Mouse (Mus musculus) adrenal gland, adult 2 months (tissue): Measurements from ENCODE around the gene Myl9. TPM values are rescaled to one million over a fixed set of nuclear protein-coding genes. Genes with fewer than 3 reads are reported as not detected.
A peak's percentile ranks its signal among the peaks of the same experiment; 100 is the strongest.

Experiments used
- DNase-seq: peaks from one replicate; pipeline ENCODE4 v3.0.0; 2021
- polyA plus RNA-seq: library from polyadenylated mRNA; depleted of rRNA; stranded (reverse); fragments of >200 nt; gene quantifications from 2 replicates; pipeline ENCODE4 v1.2.3, GENCODE M21; 2012
- total RNA-seq, 2 experiments: library from RNA; stranded (reverse); gene quantifications; 2 replicates each; pipeline ENCODE4 v1.2.3; 2021

Myl9 gene
- total and polyA plus RNA-seq, 3 experiments = 48.0 to 85.2 (median 74.9) TPM

DNA sequence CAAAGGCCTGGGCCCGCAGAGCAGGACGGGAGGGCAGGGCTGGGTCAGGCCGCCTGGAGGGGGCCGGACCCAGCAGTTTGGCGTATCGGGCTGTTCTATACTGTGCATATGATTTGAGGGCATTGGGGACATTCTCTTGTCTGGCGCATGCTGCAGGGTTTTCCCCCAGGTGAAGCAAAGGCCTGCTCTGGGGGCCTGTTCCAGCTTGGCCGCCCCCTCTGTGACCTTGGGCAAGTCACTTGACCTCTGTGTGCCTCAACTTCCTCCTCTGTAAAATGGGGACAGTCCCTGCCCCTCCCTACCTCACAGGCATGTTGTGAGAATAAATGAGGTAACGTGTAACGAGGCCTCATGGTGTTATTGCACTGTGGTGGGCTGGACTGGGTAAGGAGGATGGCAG is 11.2 kb upstream of the Myl9 start:
- no peak for DNase-seq

DNA sequence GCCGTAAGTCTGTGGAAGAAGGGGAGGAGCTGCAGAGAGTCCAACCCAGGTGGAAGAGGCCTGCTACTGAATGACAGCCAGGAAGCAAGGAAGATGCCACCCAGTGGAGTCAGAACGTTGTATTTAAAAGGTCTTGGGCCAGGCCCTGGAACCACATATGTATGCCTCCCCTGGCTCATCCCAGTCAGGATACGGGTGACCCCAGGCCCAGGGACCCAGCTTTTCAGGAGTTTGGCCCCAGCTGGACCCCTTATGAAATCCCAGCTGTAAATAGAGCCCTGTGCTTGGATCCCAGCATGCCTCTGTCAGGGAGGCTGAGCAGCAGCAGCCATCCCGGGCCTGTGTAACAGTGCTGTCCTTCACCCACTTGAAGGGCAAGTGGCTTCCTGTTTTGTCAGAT is 10.5 kb upstream of the Myl9 start:
- no peak for DNase-seq

DNA sequence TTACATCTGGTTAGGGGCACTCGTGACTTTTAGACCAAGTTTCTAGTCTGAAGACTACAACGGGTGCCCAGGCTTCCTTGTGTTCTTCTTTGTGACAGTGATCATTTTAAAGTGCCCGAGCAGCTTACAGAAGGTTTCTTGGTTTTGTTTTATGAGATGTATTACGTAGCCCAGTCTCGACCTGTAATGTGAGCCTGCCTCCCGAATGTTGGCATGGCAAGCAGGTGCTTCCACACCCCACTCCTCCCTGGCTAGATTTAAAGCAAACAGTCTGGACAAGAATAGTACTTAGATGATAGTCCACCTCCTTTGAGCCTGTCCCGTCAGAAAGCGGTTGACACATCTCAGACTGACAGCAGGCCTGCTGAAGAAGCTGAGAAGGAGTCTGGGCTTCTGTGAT is 9.6 kb upstream of the Myl9 start:
- DNase-seq = no peak

DNA sequence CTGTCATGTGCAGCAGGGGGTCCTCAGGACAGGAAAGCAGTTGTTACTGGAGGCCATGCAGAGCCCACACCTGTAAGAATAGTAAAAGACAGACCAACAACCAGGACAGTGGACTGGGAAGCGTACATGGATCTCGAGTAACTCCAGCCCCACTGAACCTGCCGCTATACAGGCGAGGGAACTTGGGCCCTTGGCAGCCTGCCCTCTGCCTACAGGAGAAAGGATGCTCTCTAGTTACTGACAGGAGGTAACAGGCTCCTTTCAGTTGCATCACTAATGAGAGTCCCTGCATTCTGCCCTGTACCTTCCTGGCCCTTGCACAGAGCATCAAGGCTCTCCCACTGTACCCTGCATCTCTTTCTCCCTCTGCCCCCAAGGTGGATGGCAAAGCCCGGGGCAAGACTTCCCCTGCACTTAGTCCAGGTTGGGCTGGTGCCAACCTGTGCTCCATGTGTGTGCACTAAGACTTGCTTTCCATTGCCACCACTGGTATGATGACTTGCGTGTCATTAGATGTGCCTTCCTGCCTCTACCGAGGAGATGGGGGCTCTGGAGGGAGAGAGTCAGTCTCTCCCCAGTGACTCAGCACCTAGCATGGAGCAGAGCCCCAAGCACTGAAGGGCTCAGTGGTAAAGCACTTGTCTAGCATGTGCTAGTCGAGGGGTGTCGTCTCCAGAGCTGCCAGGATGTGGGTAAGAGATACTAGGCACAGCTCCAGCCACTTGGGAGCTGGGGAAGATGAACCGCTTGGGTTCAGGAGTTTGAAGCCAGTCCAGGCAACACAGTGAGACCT is 8.8 kb upstream of the Myl9 start:
- no peak for DNase-seq

DNA sequence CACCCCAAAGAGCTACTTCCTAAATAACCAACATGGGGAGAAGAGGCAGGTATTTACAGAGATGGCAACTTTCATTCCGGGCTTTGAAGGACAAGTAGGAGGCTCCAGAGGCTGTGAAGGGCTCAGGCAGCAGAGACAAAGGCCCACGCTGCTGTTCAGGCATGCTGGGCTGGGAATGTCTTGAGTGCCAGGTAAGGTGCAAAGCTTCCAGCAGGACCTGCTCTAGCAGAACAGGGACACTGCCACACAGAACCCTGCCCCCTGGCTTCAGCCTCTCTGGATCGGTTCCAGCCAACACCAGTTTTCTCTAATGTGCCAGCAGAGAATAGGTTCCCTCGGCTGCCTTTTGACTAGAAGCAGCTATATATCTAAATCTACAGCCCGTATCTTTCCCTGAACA is 8.1 kb upstream of the Myl9 start:
- no peak for DNase-seq

DNA sequence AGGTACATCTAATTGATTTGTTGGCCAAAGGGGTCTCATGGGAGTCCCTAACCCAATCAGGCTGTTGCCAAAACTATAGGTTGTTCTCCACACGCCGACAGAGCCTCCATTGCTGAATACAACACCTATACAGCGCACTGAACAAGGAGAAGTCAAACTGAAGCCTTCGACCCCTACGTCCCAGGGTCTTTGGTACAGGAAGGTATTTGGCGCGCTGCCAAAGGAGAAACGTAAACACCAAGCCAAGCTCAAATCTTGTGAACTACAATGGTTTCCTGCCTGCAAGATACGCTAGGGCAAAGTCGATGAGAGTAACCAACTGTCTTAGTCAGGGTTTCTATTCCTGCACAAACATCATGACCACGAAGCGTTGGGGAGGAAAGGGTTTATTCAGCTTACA is 5.9 kb upstream of the Myl9 start:
- DNase-seq = peak; percentile 1

DNA sequence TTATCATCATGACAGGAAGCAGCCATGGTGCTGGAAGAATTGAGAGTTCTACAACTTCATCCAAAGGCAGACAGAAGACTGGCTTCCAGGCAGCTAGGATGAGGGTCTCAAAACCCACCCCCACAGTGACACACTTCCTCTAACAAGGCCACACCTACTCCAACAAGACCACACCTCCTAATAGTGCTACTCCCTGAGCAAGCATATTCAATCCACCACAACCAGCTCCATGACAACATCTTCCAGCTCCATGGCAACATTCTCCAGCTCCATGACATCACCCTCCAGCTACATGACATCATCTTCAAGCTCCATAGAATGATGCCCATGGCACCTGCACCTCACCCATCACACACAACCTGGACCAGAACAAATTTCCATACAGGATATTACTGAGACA is 1.8 kb upstream of the Myl9 start:
- peak; percentile 0 for DNase-seq

DNA sequence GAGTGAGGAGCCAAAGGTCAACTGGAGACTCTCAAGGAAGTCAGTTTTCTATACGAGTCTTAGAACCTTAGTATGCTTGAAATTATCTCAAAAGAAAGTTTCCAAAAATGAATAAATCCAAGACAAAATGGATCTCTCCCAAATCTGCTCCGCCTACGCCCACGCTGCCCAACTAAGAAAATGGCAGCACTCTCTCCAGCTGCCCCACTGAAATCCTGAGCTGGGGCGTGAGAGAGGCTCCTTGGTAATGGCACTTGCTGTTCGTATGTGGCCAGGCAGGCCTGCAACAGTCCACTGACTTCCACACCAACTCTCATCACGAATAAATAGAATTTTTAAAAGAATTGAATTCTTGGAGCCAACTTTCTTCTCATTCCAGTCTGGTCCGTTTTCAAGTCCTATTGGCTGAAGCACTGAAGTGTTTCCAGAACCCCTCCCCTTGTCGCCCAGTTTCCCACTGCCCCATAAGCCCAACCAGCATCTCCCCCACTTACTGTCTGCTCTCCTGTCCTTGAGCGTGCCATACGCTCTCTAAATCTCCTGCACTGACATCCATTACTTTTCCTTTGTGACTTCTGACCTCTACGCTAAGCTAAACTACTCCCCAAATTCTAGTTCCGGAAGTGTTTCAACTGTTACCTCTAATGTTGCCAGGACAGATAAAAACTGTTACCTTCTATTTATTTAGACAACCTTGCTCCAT is 1.0 kb upstream of the Myl9 start:
- peak; percentile 1 for DNase-seq

DNA sequence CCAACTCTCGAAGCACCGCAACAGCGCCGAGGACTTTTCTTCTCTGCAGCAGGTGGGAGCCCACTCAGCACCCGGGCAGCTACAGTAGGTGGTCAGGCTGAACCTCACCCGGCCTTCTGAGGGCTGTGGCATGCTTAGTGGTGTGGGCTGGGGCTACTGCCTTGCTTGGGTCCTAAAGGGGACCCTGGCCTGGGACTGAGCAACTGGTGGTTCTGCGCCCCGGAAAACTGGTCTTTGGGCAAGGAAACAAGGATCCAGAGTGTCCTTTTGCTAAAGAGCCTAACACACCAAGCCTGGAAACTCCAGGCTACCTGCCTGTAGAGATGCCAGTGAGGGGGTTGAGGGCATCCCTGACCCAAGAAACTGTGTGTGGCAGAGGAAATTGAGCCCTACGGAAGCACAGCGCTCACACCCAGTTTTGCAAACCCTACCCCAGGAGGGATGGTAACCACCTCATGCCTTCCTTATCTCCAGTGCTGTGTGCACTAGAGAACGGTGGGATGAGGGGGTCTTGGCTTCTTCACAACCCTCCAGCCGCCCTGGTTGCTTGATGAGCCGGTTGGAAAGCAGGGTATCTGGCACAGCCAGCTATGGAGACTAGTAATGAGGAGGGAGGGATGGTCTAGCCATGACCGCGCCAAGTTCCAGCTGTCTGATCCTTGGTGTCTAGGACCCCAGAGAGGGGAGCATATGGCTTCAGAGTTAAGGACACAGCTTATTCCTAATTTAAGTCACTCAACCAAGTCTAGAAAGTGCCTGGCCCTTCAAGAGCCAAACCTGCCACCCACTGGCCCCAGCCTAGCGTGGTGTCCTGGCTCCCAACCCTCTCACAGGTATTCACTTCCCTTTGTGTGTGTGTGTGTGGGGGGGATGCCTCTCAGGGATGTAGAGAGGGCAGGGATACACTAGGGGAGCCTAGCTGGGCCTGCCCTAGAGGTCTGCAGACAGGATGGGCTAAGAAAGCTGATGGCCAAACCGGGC is 525 bp downstream of the Myl9 start:
- peak; percentile 1 for DNase-seq

DNA sequence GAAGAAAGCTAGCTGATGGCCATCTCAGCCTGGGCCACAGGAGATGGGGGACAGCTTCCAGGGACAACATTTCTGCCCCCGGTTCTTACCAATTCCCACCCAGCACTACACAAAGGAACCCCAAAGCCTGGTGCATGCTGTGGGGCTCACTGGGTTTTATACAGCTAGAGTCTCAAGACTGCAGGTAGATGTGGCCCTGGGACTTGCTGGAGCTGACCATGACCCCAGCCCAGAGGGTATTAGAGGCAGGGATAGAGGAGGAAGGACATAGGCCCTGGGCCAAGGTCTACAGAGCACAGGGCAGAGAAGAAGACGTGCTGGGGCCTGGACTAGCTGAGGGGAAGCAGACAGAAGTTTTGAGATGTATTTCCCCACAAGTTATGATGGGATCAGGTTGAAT is 1.7 kb downstream of the Myl9 start:
- DNase-seq = peak; percentile 1

DNA sequence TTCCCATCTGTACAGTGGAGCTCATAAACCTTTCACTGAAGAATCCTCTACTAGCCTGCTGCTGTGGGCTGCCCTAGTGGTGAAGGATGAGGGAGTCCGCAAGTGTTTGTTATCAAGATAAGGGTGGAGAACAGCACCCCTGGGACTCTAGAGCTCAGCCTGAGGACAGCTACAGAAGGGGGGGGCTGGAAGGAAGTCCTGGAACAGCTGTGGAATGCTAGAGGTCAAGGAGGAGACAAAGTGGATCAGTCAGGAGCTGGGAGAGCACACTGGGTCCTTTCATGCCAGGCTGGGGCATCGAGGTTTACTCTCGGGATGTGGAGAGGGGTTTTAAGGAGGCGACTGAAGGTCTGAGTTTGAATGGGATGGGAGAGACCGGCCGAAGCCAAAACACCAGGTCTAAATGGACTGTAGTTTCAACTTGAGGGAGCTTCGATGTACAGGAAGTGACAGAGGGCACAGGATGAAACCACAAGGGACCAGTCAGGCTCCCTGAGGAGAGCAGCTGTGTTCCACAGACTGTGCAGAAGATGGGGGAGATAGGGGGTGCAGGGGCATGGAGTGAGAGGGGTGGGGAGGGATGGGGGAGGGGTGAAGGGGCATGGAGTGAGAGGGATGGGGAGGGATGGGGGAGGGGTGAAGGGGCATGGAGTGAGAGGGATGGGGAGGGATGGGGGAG is 2.2 kb downstream of the Myl9 start:
- DNase-seq = peak; percentile 30

DNA sequence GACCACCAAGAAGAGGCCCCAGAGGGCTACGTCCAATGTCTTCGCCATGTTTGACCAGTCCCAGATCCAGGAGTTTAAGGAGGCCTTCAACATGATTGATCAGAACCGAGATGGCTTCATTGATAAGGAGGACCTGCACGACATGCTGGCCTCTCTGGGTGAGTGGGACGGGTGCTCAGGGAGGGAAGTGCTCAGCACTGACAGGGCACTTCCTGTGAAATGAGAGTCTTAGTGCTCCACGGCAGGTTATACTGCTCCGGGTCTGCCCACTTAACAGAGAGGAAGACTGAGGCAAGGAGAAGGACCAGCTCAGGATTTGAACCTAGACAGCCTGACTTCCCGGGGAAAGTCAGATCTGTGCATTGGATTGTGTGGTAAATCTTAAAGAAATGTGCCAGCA is 3.4 kb downstream of the Myl9 start:
- no peak for DNase-seq

DNA sequence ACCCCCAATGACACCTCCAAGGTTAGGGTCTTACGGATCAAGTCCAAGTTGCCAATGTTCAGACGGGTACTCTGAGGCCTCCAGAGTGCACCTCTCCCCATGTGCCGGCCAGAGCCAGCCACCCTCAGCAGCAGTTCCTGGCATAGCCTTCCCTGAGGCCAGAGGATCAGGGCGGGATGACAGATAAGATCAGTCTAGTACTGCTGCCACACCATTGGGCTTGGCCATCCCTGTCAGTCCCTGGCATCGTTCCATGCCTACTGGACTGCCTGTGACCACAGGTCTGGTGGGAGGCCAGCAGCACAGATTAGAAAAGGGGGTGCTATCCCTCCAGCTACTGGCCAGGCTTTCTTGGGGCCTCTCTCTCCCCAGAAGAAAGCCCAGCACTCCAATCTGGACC is 3.8 kb downstream of the Myl9 start:
- DNase-seq = peak; percentile 53

DNA sequence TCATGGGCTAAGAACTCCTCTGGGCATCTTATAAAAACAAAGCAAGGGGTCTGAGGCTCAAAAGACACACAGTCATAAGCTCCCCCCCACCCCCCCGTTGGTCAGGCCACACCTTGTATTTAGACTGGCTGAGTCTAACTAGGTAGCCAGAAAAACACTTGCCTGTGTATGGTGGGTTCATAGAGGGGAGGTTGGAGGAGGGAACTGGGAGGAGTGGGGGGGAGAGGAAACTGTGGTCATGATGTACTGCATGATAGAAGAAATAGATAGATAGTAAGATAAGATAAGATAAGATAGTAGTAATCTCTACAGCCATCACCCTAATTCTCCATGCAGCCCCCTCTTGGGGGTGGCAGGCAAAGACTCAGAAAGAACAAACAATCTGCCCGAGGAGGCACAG is 4.3 kb downstream of the Myl9 start:
- no peak for DNase-seq

DNA sequence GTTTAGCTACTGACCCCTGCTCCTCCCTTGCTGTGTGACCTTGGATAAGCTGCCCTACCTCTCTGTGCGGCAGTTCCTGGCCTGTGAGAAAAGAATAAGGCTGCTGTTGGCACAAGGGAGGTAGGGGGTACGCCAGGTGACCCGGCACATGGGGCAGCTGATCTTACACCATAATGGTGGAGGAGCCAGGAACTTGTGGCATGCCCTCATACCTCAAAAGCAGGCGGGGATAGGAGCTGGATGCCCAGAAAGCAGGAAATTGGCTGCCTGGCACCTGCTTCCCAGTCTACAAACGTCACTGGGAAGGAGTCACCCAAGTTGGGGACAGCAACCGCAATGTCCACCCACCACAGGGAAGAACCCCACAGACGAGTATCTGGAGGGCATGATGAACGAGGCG is 4.9 kb downstream of the Myl9 start:
- DNase-seq = no peak

DNA sequence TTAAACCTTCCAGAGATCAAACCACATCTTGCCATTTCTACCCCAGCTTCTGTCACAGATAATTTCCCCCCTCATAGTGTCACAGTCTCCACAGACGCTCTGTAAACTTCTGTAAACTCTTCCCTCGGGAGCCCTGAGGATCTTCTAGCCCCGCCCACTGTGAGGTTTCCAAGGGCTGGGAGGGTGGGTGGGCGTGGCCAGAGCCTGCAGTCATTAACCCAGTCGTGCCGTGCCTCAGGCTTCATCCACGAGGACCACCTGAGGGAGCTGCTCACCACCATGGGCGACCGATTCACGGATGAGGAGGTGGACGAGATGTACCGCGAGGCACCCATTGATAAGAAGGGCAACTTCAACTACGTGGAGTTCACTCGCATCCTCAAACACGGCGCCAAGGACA is 5.5 kb downstream of the Myl9 start:
- no peak for DNase-seq

DNA sequence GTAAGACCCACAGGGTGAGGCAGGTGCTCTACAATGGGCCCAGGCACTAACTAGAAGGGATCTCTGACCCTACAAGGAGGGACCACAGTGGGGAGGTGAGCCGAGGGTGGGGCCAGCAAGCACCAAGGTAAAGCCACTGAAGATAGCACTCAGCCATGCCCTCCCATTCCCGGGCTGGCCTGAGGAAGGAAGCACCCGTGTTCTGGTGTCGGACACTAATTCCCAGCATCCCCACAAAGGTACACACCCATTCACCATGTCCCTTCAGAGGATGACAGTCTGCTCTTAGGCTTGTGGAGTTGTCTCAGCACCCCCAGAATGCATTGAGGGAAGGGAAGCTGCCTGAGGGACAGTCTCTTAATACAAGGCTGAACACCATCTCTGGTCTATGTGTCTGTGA is 6.1 kb downstream of the Myl9 start:
- DNase-seq = no peak

DNA sequence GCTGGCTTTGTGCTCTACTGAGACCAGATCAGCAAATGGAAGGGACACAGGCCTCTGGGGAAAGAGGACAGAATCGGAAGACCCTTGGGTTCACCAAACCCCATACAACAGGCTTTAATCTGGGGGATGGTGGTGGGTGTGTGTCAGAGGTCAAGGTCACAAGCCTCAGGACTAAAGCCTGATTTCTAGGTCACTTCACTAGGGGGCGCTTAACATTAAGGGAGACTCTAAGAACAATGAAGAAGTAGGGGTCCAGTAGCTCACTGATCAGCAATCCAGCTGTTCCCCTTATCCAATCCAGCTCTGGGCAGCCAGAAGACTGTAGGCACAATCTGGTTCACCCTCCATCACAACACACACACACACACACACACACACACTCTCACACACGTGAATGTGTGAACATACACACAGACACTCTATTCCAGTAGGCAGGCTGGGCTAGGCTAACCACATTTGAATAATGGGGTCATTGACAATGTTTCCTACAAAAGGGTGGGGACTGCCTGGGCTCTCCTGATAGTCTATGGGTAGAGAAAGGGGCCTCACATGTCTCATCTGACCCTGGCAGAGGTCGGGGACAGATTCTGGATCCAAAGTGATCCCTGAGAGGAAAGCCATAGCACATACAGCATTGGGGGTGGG is 6.7 kb downstream of the Myl9 start:
- no peak for DNase-seq

DNA sequence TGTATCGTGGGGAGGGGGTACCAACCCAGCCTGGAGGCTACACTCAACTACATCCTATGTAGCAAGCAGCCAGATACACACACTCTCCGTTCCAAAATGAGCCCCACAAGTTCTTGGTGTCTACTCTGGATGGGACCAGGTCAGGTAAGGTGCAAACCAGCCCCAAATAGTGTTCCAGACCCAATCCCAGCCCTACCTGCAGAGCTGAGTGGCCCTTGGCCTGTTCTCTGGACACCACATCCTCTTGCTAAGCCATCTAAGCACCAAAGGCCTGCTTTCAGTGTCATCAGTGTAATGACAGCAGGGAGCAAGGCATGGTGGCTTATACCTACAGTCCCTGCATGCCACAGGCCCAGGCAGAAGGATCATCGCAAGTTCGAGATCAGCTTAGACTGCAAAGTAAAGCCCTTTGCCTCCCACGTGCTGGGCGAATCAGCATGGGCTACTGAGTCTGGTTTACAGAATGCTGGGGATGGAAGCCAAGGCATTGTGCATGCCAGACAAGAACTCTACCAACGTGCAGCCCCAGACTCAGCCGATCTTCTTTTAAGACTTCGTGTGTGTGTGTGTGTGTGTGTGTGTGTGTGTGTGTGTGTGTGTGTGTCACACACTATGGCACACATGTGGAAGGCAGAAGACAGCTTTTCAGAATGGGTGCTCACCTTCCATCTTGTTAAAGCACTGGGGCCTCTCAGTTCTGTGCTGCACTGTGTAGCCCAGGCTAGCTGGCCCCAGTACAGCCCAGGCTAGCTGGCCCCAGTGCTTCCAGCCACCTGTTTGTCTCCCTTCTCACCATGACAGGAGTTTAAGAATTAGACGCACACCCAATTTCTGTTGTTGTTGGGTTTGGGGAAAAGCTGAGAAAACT is 7.5 kb downstream of the Myl9 start:
- no peak for DNase-seq

DNA sequence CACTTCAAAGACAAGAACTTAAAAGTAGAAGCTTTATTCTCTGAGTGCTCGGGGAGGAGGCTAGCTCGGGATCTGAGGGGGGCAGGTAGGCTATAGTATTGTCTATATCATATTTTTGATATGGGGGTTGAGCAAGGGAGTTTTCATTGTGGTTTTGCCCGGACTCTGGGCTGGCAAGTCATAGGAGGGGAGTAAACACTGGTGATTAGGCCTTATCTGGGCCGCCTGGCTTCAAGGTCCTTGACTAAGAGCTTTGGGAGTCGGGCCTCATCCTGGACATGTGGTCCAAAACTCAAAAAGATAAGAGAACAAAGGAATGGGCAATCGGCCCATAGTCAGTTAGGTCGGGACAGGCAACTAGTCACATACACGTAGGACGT is 8.1 kb downstream of the Myl9 start:
- peak; percentile 76 for DNase-seq
